Mouse (Mus musculus): ENCODE results near the gene Ankdd1b.

- TF ChIP-seq CTCF (IDR thresholded peaks at IDR 0.05; ENCODE audit: low read depth): no peak
- TF ChIP-seq EP300 (IDR thresholded peaks at IDR 0.05; ENCODE audit: low read depth): no peak
Measured at GRCm38 (mm10) chr13:96436921-96437320, 34.1 kb downstream of the Ankdd1b start.
